Mouse (Mus musculus): ENCODE data around the gene Fgfr2.

DNA sequence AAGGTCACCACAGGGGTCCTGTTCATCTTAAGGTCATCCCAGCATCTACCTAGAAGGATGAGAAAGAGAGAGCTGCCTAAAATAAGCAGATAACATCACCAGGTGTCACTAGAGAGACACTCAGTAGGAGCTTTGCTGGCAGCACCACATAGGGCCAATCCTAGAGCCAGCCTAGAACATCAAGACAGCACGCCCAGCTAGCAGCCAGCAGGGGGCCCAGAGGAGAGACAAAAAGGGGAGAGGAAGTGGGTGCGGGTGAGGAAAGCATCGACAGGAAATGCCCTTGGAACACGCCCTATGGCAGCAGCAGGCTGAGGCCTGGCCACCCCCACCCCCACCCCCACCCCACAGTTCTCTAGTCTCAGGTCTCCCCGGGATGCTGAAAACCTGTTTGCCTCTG, 388.0 kb downstream of the Fgfr2 start:
- TF ChIP-seq CTCF (IDR thresholded peaks at IDR 0.05; ENCODE audit: borderline replicate concordance, insufficient read depth, low read length) (no peak), POLR2A (IDR thresholded peaks at IDR 0.05; ENCODE audit: low read depth, low read length) (no peak)
